Mouse (Mus musculus): ENCODE data around the gene Prkab1.

The Prkab1 gene

DNA sequence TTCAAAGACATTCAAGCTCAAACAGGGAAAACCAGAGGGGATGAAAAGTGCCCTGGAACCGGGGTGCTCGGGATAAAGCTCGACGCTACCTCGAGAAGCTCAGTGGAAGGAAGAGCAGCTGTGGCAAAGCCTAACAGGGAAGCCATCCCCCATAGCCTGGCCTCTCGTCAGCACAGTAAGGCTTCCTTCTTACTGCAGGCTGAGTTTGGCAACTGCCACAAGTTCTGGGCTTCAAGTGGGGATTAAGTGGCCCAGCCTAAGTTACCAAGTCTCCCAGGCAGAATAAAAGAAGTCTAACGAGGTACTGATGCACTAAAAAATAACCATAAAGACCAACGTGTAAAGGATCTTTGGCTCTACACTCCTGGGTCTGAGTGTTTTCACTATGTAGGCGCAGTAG lies 6.1 kb downstream of the Prkab1 start:
- DNase-seq (ENCODE audit: low spot score): no peak

DNA sequence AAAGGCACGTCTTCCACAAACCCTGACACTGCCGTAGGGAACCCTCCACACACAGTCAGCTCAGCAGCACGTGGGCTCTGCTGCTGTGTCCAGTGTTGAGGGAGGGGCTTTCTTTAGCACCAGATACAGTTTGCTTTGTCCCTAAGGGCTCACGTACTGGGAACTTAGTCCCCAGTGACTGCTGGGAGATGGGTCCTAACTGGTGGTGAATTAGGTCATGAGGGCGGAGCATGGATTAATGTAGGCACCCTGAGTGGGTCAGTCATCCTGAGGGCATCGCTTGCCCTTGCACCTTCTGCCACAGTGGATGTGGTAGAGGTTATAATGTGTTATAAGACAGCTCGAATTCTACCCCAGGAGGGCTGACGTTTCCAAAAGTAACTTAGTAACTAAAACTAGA lies 6.9 kb downstream of the Prkab1 start:
- no peak for DNase-seq (ENCODE audit: low spot score)

DNA sequence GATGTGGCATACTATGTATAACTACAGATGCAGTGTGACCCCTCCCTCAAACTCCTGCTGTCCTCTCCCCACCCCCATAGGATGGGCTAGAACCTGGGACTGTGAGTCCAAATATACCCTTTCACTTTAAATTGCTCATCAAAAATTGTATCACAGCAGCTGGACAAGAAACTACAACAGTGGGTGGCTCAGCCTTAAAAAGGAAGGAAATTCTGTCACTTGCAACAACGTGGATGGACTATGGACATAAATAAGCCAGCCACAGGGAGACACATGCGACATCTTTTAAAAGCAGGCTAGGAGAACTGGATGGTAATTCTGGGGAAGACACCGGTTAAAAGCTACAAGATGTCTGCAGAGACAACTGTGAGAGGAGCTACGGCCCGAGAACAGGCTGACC lies 7.8 kb downstream of the Prkab1 start:
- DNase-seq (ENCODE audit: low spot score): no peak

GRCm38 (mm10) chr5:116014237-116014636 lies 10.1 kb downstream of the Prkab1 start:
- DNase-seq (ENCODE audit: low spot score): no peak

DNA sequence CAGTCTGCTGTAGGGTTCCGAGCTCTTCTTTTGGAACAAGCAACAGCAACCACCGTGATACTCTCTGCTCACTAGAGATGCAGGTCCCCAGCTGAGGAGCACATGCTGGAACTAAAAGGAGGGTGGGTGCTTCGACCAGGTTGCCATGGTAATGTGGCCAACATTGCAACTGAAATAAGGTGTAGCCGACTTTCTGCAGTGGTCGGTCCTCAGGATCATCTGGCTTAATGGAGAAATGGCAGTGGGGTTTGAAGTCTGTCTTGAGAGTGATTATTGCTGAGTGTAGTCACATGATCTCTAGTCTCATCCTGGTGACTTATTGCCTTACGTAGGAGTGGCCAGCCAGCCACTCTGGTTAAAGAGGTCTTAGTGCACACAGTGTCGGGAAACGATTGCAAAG lies 10.5 kb downstream of the Prkab1 start:
- no peak for DNase-seq (ENCODE audit: low spot score)

DNA sequence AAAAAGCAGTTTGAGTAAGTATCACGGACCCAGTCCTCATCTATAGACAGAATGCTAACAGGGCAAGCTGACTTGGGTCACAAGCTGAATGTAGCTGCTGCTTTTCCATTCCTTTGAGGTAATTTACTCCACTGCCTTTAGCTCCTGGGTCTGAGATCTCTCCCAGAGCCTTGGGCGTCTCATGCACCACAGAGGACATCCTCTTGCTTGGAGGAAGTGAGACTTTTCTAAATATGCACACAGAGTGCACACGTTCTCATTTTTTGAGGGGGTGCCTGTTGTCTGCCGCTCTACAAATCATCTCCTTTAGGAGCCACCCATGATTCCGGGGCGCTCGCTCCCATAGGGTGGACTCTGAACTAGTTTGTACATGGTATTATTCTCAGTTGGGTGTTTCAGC lies 11.8 kb downstream of the Prkab1 start:
- no peak for DNase-seq (ENCODE audit: low spot score)

GRCm38 (mm10) chr5:116011700-116012099 lies 12.6 kb downstream of the Prkab1 start:
- no peak for DNase-seq (ENCODE audit: low spot score)

- no peak for DNase-seq (ENCODE audit: low spot score)
Measured at GRCm38 (mm10) chr5:116009884-116010627, 14.3 kb downstream of the Prkab1 start.

DNA sequence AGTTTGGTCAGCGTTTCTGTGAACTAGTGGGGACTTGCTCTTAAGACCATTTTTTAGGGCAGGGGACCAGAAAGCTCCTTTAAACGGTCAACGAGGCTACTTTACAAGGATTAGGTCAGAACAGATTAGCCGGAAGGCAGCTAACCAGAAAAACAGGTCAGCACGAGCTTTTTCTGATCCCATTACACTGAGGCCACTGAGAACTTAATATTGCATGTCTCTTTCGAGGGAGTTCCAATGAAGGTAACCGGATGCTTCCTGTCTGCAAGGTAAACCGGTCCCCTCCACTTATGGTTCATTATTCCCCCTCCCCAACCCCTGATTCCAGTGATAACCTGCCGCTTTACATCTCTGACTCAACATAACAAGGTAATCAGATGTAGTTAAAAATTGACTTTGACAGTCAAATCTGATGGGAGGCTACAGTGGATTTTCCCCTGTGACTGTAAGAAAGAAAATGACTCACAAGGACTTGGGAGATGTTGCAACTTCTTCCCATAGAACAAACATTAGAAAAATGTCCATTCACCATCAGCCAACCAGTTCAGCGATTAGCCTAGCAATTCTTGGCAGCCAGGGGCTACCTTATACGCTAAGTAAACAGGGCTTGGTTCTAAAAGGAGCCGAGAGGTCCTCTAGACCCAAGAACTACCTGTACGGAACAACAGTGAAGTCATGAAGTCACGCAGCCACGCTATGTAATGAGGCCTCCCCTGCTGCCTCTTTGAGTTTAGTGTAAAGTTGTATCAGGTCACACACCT lies 15.0 kb downstream of the Prkab1 start:
- no peak for DNase-seq (ENCODE audit: low spot score)

DNA sequence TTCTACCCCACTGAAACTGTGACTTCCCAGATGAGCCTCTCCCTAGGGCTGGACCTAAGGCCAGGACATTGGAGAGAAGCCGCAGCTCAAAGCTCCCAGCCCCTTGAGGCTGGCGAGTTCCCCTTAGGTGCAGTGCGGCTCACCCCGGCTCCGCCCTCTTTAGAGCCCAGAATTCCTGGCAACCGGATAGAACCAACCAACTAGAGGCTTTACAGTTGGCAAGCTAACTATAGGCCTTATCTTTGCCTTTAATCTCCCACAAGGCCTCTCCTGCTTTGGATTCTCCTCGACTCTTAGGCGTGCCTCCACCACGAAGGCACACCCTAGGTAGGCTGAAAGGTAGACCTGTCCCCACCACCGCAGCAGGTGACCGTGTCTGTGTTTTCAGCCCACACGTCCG lies 16.6 kb downstream of the Prkab1 start:
- no peak for DNase-seq (ENCODE audit: low spot score)

DNA sequence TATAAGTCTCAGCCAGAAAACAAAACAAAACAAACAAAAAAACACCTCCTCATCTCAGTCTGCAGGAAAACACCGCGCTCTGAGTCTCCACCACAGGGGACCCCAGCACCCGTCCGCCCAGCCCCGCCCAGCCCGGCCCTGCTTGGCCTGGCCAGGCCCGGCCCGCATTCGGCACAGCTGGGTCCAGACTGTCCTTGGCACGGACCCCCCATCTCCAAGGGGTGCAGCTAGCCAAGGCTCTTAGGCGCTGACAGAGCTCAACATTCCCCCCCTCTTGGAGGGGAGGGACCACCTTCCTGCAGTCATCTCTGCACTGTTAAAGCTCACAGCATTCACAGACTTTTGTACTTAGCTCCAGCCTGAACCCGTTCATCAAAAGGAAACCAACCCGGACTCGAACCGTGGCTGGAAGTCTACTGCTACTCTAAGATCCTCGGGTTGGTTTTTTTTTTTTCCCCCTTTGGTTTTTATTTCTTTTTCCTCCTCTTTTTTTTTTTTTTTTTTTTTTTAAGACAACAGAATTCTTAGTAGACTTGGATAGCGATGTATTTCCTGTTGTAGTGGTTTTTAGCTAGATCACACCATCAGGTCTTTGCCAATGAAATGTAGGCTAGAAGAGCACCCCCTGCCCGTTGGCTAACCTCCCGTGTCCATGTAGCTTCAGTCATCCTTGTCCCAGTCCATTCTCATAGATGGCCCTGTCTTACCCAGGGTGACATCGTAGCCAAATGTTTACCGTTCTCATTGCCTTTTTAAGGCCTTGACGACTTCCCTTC lies 17.8 kb downstream of the Prkab1 start:
- DNase-seq (ENCODE audit: low spot score): no peak

- peak; percentile 45 for DNase-seq (ENCODE audit: low spot score)
Measured at GRCm38 (mm10) chr5:116004271-116004670, 20.0 kb downstream of the Prkab1 start.

- DNase-seq (ENCODE audit: low spot score): no peak
Measured at GRCm38 (mm10) chr5:116003825-116004224, 20.5 kb downstream of the Prkab1 start.

DNA sequence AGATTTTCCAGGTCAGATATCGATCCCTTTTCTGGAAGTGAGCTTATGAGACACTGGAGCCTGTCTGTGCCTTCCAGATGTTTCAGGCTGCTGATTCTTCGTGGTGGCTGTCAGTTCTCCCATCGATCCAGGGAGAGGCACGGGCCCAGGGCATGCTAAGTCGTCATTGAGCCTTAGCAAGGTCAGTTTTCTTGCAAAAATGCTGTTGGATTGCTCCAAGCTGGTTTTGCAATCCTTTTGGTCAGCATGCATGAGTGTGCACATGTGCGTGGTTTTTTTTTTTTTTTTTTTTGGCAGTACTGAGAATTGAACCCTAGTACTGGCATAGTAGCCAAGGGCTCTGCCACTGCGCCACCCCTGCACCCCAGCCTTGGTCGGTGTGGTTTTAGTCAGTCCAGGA lies 21.2 kb downstream of the Prkab1 start:
- no peak for DNase-seq (ENCODE audit: low spot score)

DNA sequence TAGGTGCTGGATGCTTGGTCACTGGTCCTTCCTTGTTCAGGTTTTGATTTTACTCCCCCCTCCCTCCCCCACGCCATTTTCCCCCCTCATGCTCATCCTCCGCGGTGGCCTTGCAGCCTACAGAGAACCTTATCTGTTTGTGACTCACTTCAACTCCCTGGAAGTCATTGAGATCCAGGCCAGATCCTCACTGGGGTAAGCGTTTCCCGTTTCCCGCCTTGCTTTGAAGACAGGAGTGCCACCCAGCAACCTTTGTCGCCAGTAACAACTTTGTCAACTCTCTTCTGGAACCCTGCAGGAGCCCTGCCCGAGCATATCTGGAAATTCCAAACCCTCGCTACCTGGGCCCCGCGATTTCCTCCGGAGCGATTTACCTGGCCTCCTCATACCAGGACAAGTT lies 26.9 kb downstream of the Prkab1 start:
- no peak for DNase-seq (ENCODE audit: low spot score)

GRCm38 (mm10) chr5:115994101-115994500 lies 30.2 kb downstream of the Prkab1 start:
- no peak for DNase-seq (ENCODE audit: low spot score)

DNA sequence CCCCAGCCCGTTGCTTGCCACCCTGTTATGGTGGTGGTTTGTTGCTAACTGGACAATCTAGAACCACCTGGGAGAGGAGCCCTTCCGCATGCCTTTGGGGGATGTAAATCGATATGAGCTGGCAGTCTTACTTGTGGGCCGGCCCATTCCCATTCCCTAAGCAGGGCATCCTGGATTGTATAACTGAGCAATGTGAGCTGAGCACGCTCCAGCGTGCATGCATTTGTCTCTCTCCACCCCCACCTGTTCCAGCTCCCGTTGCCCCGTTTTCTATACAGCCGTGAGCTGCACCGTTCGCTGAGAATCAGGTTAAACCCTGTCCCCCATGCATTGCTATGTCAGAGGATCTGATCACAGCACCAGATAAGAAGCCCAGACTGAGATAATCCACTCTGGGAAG lies 32.6 kb downstream of the Prkab1 start:
- no peak for DNase-seq (ENCODE audit: low spot score)

DNA sequence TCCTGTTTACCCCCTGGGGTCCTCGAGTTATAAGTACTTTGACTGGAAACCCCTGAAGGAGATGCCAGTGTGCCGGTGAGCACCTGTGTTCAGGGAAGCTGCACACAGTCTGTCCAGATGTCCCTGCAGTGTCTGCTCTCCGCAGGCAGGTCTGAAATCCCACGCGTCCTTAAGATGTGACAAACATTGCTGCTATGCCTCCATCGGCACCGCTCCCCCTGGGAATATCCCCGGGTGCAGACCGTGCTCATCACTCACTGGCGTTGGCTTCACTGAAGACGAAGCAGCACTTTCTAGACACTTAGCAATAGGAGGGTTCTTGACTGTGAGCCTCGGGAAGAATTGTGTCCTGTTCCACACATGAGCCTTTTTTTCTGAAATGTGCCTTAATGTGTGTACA lies 37.0 kb downstream of the Prkab1 start:
- DNase-seq (ENCODE audit: low spot score): no peak

- DNase-seq (ENCODE audit: low spot score): no peak
Measured at GRCm38 (mm10) chr5:115985101-115985500, 39.2 kb downstream of the Prkab1 start.

DNA sequence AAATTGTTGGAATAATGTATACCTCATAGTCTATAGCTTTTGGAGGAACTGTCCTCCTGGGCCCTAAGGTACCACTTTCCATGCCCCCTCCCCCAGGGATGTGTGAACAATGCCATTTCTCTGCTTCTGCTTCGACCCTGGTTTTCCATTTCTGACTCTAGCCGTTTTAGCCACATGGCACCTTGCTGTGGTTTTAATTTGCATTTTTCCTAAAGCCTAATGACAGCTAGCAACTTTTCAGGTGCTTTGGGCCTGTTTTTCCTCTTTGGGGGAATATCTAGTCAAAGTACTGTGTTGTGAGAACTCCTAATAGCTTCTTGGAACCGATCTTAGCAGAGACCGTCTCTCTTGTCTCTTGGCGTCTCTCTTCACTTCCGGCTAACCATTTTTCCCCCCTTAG lies 39.9 kb downstream of the Prkab1 start:
- DNase-seq (ENCODE audit: low spot score): no peak

GRCm38 (mm10) chr5:115982671-115983373 lies 41.5 kb downstream of the Prkab1 start:
- DNase-seq (ENCODE audit: low spot score): no peak

DNA sequence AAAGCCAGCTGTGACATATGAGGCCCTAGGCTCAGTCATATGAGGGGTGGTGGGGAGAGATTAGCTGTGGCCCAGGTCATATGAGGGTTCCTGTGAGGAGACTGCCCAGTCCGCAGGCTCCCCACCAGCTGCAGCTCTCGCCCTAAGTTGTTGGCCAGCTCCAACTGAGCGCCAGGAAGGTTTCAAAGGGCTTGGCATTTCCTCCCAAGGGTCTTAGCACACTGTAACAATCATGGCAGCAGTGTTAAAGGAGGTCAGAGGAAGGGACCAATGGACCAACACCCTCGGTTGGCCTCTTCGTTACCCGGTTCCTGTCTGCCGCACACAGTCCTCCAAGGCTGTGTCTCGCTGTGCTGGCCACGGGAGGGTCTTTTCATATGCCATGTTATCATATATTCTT lies 43.8 kb downstream of the Prkab1 start:
- DNase-seq (ENCODE audit: low spot score): no peak
